Mouse (Mus musculus): ENCODE measurements around the gene Ankrd40. TPM values are rescaled to one million over a fixed set of nuclear protein-coding genes. Genes with fewer than 3 reads are reported as not detected.

The Ankrd40 gene
- polyA plus RNA-seq, 1 experiment: 80.8 TPM

- TF ChIP-seq POLR2A (IDR thresholded peaks at IDR 0.05; ENCODE audit: control insufficient read depth, low read depth, low read length) (no peak), CTCF (IDR thresholded peaks at IDR 0.05; ENCODE audit: control insufficient read depth, insufficient read depth, insufficient replicate concordance, low read depth, low read length) (no peak)
- H3K27me3 ChIP-seq (ENCODE audit: control insufficient read depth, insufficient read depth, low read length): no peaks in the 10 kb centered on the region
- no peaks in the 10 kb centered on the region for H3K4me1 ChIP-seq (ENCODE audit: control insufficient read depth, insufficient read depth, low read length)
- H3K4me3 ChIP-seq (ENCODE audit: control insufficient read depth, low read depth, low read length): no peak overlapping the region
- H3K27ac ChIP-seq (ENCODE audit: control insufficient read depth, insufficient read depth, low read depth, low read length): no peak overlapping the region; the same call in 1 of the 2 replicates
- peaks cover 4% of the 10 kb centered on the region for H3K36me3 ChIP-seq (ENCODE audit: control insufficient read depth, insufficient read depth, low read length)
Observed at GRCm38 (mm10) chr11:94290062-94290740, 37.6 kb upstream of the Ankrd40 start.

DNA sequence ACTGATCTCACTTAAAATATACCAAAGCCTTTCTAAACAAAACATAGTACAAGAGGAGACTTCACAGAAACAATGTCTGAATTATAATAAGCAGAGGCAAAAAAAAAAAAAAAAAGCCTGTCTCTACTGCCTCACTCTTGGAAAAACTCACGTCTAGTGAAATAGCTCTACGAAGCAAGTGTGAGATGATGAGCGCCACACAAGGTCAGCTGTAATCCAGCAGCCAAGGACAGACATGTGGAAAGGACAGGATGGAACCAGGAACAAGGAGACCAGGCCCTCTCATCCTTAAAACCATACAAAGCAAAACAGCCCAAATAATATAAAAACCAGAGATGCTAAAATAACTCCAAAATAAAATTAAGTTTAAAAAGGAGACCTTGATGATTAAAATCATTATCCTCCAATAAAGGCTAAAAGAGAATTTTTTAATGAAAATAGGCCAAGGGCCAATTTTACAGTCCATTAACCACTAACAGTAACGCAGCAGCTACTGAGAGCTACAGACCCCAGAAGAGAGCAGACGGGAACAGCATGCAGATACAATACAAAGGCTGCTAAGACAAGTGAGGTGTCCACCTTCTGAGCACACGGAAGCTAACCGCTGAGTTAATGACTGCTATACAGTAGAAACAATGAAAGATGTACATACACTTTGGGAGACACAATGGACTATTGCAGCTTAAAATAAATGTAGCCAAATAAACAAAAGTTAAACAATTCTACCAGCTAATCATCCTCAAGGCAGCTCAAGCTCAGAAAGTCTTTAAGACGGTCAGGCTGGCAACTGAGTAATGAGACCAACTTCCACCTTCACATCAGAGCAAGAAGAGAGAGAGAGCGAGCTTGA is 32.6 kb upstream of the Ankrd40 start:
- TF ChIP-seq CTCF (IDR thresholded peaks at IDR 0.05; ENCODE audit: control insufficient read depth, insufficient read depth, insufficient replicate concordance, low read depth, low read length) (no peak), POLR2A (IDR thresholded peaks at IDR 0.05; ENCODE audit: control insufficient read depth, low read depth, low read length) (no peak)
- Histone ChIP-seq H3K4me1 (ENCODE audit: control insufficient read depth, insufficient read depth, low read length) (no peaks in the 10 kb centered on the region), H3K27me3 (ENCODE audit: control insufficient read depth, insufficient read depth, low read length) (no peaks in the 10 kb centered on the region), H3K36me3 (ENCODE audit: control insufficient read depth, insufficient read depth, low read length) (peaks cover 3% of the 10 kb centered on the region), H3K4me3 (ENCODE audit: control insufficient read depth, low read depth, low read length) (no peak overlapping the region), H3K27ac (ENCODE audit: control insufficient read depth, insufficient read depth, low read depth, low read length) (no peak overlapping the region)

GRCm38 (mm10) chr11:94312733-94313132 is 15.1 kb upstream of the Ankrd40 start:
- Histone ChIP-seq H3K4me3 (ENCODE audit: control insufficient read depth, low read depth, low read length) (no peak overlapping the region), H3K27ac (ENCODE audit: control insufficient read depth, insufficient read depth, low read depth, low read length) (no peak overlapping the region), H3K36me3 (ENCODE audit: control insufficient read depth, insufficient read depth, low read length) (no peaks in the 10 kb centered on the region), H3K27me3 (ENCODE audit: control insufficient read depth, insufficient read depth, low read length) (no peaks in the 10 kb centered on the region), H3K4me1 (ENCODE audit: control insufficient read depth, insufficient read depth, low read length) (no peaks in the 10 kb centered on the region; the same call in 1 of the 2 replicates)
- TF ChIP-seq CTCF (IDR thresholded peaks at IDR 0.05; ENCODE audit: control insufficient read depth, insufficient read depth, insufficient replicate concordance, low read depth, low read length) (no peak), POLR2A (IDR thresholded peaks at IDR 0.05; ENCODE audit: control insufficient read depth, low read depth, low read length) (no peak)

- Histone ChIP-seq H3K36me3 (ENCODE audit: control insufficient read depth, insufficient read depth, low read length) (no peaks in the 10 kb centered on the region), H3K4me1 (ENCODE audit: control insufficient read depth, insufficient read depth, low read length) (no peaks in the 10 kb centered on the region; the same call in 1 of the 2 replicates), H3K27me3 (ENCODE audit: control insufficient read depth, insufficient read depth, low read length) (no peaks in the 10 kb centered on the region), H3K27ac (ENCODE audit: control insufficient read depth, insufficient read depth, low read depth, low read length) (no peak overlapping the region), H3K4me3 (ENCODE audit: control insufficient read depth, low read depth, low read length) (no peak overlapping the region)
- TF ChIP-seq POLR2A (IDR thresholded peaks at IDR 0.05; ENCODE audit: control insufficient read depth, low read depth, low read length): no peak
- no peak for TF ChIP-seq CTCF (IDR thresholded peaks at IDR 0.05; ENCODE audit: control insufficient read depth, insufficient read depth, insufficient replicate concordance, low read depth, low read length)
Observed at GRCm38 (mm10) chr11:94314098-94314652, 13.6 kb upstream of the Ankrd40 start.

DNA sequence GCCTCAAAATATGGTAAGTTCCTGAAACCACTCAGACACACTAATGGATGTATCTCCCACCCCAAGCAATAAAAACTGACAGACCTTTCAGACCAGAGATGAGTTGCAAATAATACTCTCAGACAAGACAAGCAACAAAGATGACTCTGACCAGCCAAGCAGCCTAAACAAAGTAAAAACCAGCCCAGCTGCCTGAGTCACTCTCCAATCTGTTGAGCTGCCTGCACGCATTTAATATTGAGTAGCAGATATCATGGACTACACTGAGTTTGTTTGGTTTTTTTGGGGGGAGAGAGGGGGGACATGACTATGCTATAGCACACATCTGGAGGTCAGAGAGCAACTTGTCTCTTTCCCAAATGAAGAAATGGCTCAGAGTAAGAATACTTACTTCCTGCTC is 12.5 kb upstream of the Ankrd40 start:
- Histone ChIP-seq H3K4me3 (ENCODE audit: control insufficient read depth, low read depth, low read length) (no peak overlapping the region), H3K27ac (ENCODE audit: control insufficient read depth, insufficient read depth, low read depth, low read length) (no peak overlapping the region), H3K4me1 (ENCODE audit: control insufficient read depth, insufficient read depth, low read length) (no peaks in the 10 kb centered on the region; the same call in 1 of the 2 replicates), H3K27me3 (ENCODE audit: control insufficient read depth, insufficient read depth, low read length) (no peaks in the 10 kb centered on the region), H3K36me3 (ENCODE audit: control insufficient read depth, insufficient read depth, low read length) (no peaks in the 10 kb centered on the region)
- no peak for TF ChIP-seq POLR2A (IDR thresholded peaks at IDR 0.05; ENCODE audit: control insufficient read depth, low read depth, low read length)
- TF ChIP-seq CTCF (IDR thresholded peaks at IDR 0.05; ENCODE audit: control insufficient read depth, insufficient read depth, insufficient replicate concordance, low read depth, low read length): no peak

GRCm38 (mm10) chr11:94316528-94316927 is 11.3 kb upstream of the Ankrd40 start:
- Histone ChIP-seq H3K27ac (ENCODE audit: control insufficient read depth, insufficient read depth, low read depth, low read length) (no peak overlapping the region), H3K4me1 (ENCODE audit: control insufficient read depth, insufficient read depth, low read length) (no peaks in the 10 kb centered on the region; the same call in 1 of the 2 replicates), H3K4me3 (ENCODE audit: control insufficient read depth, low read depth, low read length) (no peak overlapping the region)

DNA sequence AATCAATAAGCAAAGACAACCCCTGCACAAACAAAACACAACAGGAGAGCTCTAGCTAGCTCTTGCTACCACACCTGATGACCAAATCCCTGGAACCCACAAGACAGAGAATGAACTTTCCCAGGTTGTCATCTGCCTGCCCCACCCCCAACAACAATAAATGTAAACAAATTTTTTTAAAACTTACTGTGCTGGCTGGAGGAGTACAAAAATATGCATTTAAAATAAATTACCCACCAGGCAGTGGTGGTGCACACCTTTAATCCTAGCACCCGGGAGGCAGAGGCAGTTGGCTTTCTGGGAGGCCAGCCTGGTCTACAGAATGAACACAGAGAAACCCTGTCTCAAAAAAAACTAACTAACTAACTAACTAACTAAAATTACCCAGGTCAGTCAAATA is 10.8 kb upstream of the Ankrd40 start:
- Histone ChIP-seq H3K27ac (ENCODE audit: control insufficient read depth, insufficient read depth, low read depth, low read length) (no peak overlapping the region), H3K4me1 (ENCODE audit: control insufficient read depth, insufficient read depth, low read length) (no peaks in the 10 kb centered on the region; the same call in 1 of the 2 replicates), H3K27me3 (ENCODE audit: control insufficient read depth, insufficient read depth, low read length) (no peaks in the 10 kb centered on the region), H3K36me3 (ENCODE audit: control insufficient read depth, insufficient read depth, low read length) (no peaks in the 10 kb centered on the region), H3K4me3 (ENCODE audit: control insufficient read depth, low read depth, low read length) (no peak overlapping the region)
- TF ChIP-seq POLR2A (IDR thresholded peaks at IDR 0.05; ENCODE audit: control insufficient read depth, low read depth, low read length): no peak
- TF ChIP-seq CTCF (IDR thresholded peaks at IDR 0.05; ENCODE audit: control insufficient read depth, insufficient read depth, insufficient replicate concordance, low read depth, low read length): no peak

More at GRCm38 (mm10) chr11:94316528-94316927, 11.3 kb upstream of the Ankrd40 start:
- TF ChIP-seq CTCF (IDR thresholded peaks at IDR 0.05; ENCODE audit: control insufficient read depth, insufficient read depth, insufficient replicate concordance, low read depth, low read length) (no peak), POLR2A (IDR thresholded peaks at IDR 0.05; ENCODE audit: control insufficient read depth, low read depth, low read length) (no peak)
- H3K27me3 ChIP-seq (ENCODE audit: control insufficient read depth, insufficient read depth, low read length): no peaks in the 10 kb centered on the region
- no peaks in the 10 kb centered on the region for H3K36me3 ChIP-seq (ENCODE audit: control insufficient read depth, insufficient read depth, low read length)

Data from testis, adult 2 months (tissue).